Mouse (Mus musculus): ENCODE measurements around the gene Fam162a. TPM values are rescaled to one million over a fixed set of nuclear protein-coding genes. Genes with fewer than 3 reads are reported as not detected.

The Fam162a gene
- polyA plus RNA-seq, 1 experiment from 2014 or later: 146 TPM

Other genes starting within 250 kb of the Fam162a start
- 0.65 and 2.0 TPM in 2 replicates for gene Parp14, start 200.1 kb downstream of the Fam162a start, polyA plus RNA-seq (2015; fragmentation: Nextera tagmentation; extraction: Ambion mirVana)
- gene Parp9, start 133.1 kb downstream of the Fam162a start, polyA plus RNA-seq (2015; fragmentation: Nextera tagmentation; extraction: Ambion mirVana): 2.0 and 7.8 TPM in 2 replicates
- 1.4 and 6.1 TPM in 2 replicates for gene Dtx3l, start 132.4 kb downstream of the Fam162a start, polyA plus RNA-seq (2015; fragmentation: Nextera tagmentation; extraction: Ambion mirVana)
- gene Kpna1, start 92.8 kb downstream of the Fam162a start, polyA plus RNA-seq (2015; fragmentation: Nextera tagmentation; extraction: Ambion mirVana): 61.3 and 65.6 TPM in 2 replicates
- 12.0 and 12.4 TPM in 2 replicates for gene Wdr5b, start 30.4 kb downstream of the Fam162a start, polyA plus RNA-seq (2015; fragmentation: Nextera tagmentation; extraction: Ambion mirVana)
- gene Ccdc58, start 91 bp upstream of the Fam162a start, polyA plus RNA-seq (2015; fragmentation: Nextera tagmentation; extraction: Ambion mirVana): 33.0 and 39.3 TPM in 2 replicates
- not detected in 2 replicates for gene Csta1, start 59.6 kb upstream of the Fam162a start, polyA plus RNA-seq (2015; fragmentation: Nextera tagmentation; extraction: Ambion mirVana)
- 0.72 and 1.0 TPM in 2 replicates for gene Stfa2l1, start 85.2 kb upstream of the Fam162a start, polyA plus RNA-seq (2015; fragmentation: Nextera tagmentation; extraction: Ambion mirVana)
- 0.44 and 1.8 TPM in 2 replicates for gene Gm5483, start 112.6 kb upstream of the Fam162a start, polyA plus RNA-seq (2015; fragmentation: Nextera tagmentation; extraction: Ambion mirVana)
- not detected in 2 replicates for gene Gm5416, start 138.8 kb upstream of the Fam162a start, polyA plus RNA-seq (2015; fragmentation: Nextera tagmentation; extraction: Ambion mirVana)
- not detected in 2 replicates for gene 2010005H15Rik, start 149.9 kb upstream of the Fam162a start, polyA plus RNA-seq (2015; fragmentation: Nextera tagmentation; extraction: Ambion mirVana)
- gene Stfa1, start 205.4 kb upstream of the Fam162a start, polyA plus RNA-seq (2015; fragmentation: Nextera tagmentation; extraction: Ambion mirVana): 1.4 and 3.5 TPM in 2 replicates

All from neural tube, embryonic 15.5 days (tissue).